Mouse (Mus musculus): ENCODE data around the gene Kpna7. TPM values are rescaled to one million over a fixed set of nuclear protein-coding genes. Genes with fewer than 3 reads are reported as not detected.
"Not testable (repeated sequence)": the region's sequence is repeated elsewhere in the genome, so short reads cannot be mapped to it uniquely, and the experiment has no call there.

The Kpna7 gene
- not detected in 2 replicates for polyA plus RNA-seq (2016; fragmentation: Nextera tagmentation; extraction: Ambion mirVana)

DNA sequence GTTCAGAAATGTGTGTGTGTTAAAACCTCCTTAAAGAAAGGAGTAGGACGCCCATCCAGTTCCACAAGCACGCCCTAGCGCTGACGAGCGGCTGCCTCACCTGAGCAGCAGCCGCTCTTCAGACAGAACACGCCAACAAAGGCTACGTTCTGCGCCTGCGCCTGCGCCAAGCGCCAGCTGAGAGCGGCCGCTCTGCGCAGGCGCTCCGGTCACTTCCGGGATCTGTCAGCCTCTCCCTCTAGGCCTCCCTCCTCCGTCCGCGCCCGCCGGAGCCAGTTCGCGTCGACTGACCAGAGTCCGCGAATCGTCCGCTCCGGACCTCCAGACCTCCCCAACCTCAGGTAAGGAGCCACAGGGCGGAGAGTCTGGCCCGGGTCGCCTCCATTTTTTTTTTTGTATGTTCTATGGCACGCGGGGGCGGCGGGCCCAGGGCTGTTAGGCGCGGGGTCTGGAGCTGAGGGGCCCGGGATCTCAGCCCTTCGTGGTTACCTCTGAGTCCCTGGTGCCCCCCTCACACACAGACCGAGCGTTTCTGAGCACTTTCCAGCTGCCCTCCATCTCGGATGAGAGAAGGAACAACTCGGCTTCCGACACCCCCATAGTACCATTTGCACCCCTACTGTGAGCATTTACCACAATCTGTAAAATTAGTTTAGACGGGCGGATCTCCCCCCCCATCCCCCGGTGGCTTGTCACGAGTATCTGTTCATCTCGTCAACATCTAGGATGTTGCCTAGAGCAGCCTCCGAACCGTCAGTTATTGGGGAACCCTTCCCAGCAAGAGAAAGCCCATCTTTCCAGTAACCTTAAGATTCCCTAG lies at the start of gene Kpna7, which contains the start of gene Arpc1a:
Gene Kpna7 (minus strand): TSS at position 399 of the 820 bp plus-strand sequence.
Gene Arpc1a (plus strand): TSS at position 199 of the 820 bp plus-strand sequence.
- peak within 1 kb of the TSS; percentile 70 for H3K4me3 ChIP-seq
- H3K9me3 ChIP-seq, result no peaks in the 10 kb centered on the region
- WGBS, result under 1% methylated on average over 54 of the region's 54 CpGs
- ATAC-seq (ENCODE audit: low FRiP score, low read depth), result peak; percentile 97
- no peaks in the 10 kb centered on the region for H3K27me3 ChIP-seq
- H3K4me1 ChIP-seq, result peaks cover 9% of the 10 kb centered on the region
- peak within 1 kb of the TSS; percentile 82 for H3K27ac ChIP-seq (replicated peaks)
- H3K9ac ChIP-seq (replicated peaks), result peak within 1 kb of the TSS; percentile 90
- H3K36me3 ChIP-seq, result peaks cover 10% of the 10 kb centered on the region
- H3K4me2 ChIP-seq (replicated peaks), result peak within 1 kb of the TSS; percentile 70

DNA sequence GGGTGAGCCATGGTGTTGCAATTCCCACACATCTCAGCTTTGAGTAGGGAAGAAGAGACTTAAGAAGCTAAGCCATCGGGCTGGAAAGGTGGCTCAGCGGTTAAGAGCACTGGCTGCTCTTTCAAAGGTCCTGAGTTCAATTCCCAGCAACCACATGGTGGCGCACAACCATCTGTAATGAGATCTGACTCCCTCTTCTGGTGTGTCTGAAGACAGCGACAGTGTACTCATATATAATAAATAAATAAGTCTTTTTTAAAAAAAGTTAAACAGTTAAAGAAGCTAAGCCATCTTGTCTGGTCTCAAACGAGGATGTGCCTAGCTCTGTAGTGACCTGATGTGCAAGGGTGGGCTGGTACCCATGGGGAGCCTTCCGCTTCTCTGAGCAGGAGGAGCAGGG lies 49.4 kb upstream of the Kpna7 start:
- H3K9me3 ChIP-seq; H3K4me3 ChIP-seq; H3K4me1 ChIP-seq; H3K27me3 ChIP-seq; ATAC-seq (ENCODE audit: low FRiP score, low read depth); H3K9ac ChIP-seq (replicated peaks); H3K27ac ChIP-seq (replicated peaks); H3K4me2 ChIP-seq (replicated peaks): not testable (repeated sequence)
- 88% methylated on average over 6 of the region's 6 CpGs for WGBS
- H3K36me3 ChIP-seq, result peaks cover 89% of the 10 kb centered on the region

DNA sequence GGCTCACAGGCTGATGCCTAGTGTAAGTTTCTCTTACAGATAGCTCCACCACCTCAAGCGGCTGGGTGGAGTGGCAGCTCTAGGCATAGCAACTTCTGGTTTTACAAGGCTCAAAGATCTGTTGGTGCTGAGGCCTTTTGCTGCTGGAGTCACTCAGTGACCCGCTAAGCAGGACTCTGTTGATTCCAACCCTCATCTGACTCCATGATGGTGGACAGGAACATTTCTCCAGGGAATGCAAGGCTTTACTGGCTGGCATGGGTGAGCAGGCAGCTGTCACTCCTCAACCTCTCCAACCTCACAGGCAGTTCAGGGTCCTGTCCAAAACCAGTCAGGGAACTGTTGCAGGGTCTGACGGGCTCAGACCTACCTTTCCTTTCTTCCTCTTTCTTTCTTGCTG lies 47.2 kb upstream of the Kpna7 start:
- Histone ChIP-seq H3K4me2 (replicated peaks) (no peak overlapping the region), H3K27ac (replicated peaks) (no peak overlapping the region), H3K36me3 (peaks cover 93% of the 10 kb centered on the region), H3K4me3 (no peak overlapping the region), H3K4me1 (no peaks in the 10 kb centered on the region), H3K9ac (replicated peaks) (no peak overlapping the region), H3K9me3 (no peaks in the 10 kb centered on the region), H3K27me3 (no peaks in the 10 kb centered on the region)
- ATAC-seq (ENCODE audit: low FRiP score, low read depth), result no peak
- WGBS, result 95% methylated on average over 3 of the region's 3 CpGs

DNA sequence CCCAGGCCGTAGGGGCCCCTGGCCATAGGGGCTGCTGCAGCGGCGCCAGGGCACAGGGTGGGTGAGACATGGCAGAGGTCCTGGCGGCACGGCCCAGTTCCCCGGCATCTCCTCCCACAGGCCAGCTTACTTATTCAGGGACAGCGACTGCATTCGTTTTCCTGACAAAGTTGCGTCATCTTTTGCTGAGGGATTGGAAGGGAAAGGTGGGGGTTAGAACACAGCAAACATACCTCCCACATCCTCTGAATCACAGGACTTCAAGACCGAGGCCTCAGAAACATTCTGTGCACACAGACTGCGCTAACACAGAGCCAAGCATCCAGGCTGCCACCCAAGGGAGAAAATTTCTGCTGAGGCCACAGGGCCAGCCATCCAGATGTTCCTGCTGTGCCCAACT lies 46.4 kb upstream of the Kpna7 start:
- no peak for ATAC-seq (ENCODE audit: low FRiP score, low read depth)
- H3K36me3 ChIP-seq, result peaks cover 92% of the 10 kb centered on the region
- no peak overlapping the region for H3K4me2 ChIP-seq (replicated peaks)
- H3K27ac ChIP-seq (replicated peaks), result no peak overlapping the region
- H3K4me3 ChIP-seq, result no peak overlapping the region
- no peak overlapping the region for H3K9ac ChIP-seq (replicated peaks)
- 92% methylated on average over 11 of the region's 11 CpGs for WGBS
- H3K27me3 ChIP-seq, result no peaks in the 10 kb centered on the region
- H3K9me3 ChIP-seq, result no peaks in the 10 kb centered on the region
- H3K4me1 ChIP-seq, result no peaks in the 10 kb centered on the region

DNA sequence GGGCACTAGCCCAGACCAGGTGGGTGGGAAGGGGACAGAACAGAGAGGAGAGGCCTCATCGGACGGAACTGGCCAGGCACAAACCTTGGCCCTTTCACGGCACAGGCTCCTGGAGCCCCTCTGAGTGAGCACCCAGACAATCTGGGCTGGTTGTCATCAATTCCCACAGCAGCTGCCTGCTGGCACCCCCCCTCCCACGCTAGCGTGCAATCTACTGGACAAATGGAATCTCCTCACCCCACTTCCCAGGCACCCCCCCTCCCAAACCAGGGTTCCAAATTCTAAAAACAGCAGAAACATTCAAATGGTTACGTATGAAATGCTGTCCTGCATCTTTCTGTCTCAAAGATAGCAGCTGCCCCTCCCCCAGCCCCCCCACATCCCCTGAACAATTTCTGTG lies 45.9 kb upstream of the Kpna7 start:
- WGBS, result 89% methylated on average over 6 of the region's 6 CpGs
- H3K27me3 ChIP-seq, result not testable (repeated sequence)

DNA sequence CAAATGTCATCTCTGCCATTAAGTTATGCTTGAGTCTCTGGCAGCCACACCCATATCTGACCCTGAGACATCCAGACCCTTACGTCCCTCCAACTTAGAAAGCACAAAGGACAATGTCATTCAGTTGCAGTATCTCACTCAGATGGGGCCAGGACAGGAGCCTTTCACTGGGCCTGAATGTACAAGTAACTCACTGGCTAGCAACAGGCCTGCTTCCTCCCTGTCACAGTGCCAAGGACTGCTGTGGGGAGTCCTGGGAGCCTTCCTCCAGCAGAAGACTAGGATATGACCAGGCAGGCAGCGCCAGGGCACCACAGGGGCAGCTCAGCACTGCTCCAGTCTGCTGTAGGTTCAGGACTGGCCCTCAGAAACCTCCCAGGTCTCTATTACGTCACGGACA lies 45.3 kb upstream of the Kpna7 start:
- Histone ChIP-seq H3K9ac (replicated peaks) (no peak overlapping the region), H3K27ac (replicated peaks) (no peak overlapping the region), H3K4me2 (replicated peaks) (no peak overlapping the region), H3K4me3 (no peak overlapping the region), H3K4me1 (no peaks in the 10 kb centered on the region), H3K27me3 (no peaks in the 10 kb centered on the region), H3K9me3 (no peaks in the 10 kb centered on the region), H3K36me3 (peaks cover 92% of the 10 kb centered on the region)
- ATAC-seq (ENCODE audit: low FRiP score, low read depth), result no peak
- 92% methylated on average over 4 of the region's 4 CpGs for WGBS

More for the DNA sequence above, 45.9 kb upstream of the Kpna7 start:
- not testable (repeated sequence) for H3K4me2 ChIP-seq (replicated peaks); ATAC-seq (ENCODE audit: low FRiP score, low read depth); H3K27ac ChIP-seq (replicated peaks); H3K9ac ChIP-seq (replicated peaks); H3K4me1 ChIP-seq; H3K4me3 ChIP-seq; H3K9me3 ChIP-seq
- H3K36me3 ChIP-seq, result peaks cover 92% of the 10 kb centered on the region

DNA sequence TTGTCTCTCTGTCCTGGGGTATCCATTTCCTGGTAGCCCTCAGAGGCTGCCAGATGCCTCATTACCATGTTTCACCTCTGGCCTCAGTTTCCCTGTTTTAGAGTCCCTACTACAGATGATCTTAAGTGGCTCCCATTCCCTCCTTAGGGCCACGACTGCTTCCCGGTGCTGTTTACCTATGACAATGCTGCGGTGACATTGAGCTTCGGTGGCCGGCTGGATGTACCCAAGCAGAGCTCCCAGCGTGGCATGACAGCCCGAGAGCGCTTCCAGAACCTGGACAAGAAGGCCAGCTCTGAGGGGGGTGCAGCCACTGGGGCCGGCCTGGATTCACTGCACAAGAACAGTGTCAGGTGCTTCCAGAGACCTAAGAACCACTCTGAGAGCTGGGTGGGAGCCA lies 42.8 kb upstream of the Kpna7 start:
- 96% methylated on average over 9 of the region's 9 CpGs for WGBS
- no peaks in the 10 kb centered on the region for H3K9me3 ChIP-seq
- H3K4me1 ChIP-seq, result no peaks in the 10 kb centered on the region
- ATAC-seq (ENCODE audit: low FRiP score, low read depth), result no peak
- H3K4me2 ChIP-seq (replicated peaks), result no peak overlapping the region
- H3K27ac ChIP-seq (replicated peaks), result no peak overlapping the region
- peaks cover 80% of the 10 kb centered on the region for H3K36me3 ChIP-seq
- no peaks in the 10 kb centered on the region for H3K27me3 ChIP-seq
- H3K4me3 ChIP-seq, result no peak overlapping the region
- no peak overlapping the region for H3K9ac ChIP-seq (replicated peaks)

DNA sequence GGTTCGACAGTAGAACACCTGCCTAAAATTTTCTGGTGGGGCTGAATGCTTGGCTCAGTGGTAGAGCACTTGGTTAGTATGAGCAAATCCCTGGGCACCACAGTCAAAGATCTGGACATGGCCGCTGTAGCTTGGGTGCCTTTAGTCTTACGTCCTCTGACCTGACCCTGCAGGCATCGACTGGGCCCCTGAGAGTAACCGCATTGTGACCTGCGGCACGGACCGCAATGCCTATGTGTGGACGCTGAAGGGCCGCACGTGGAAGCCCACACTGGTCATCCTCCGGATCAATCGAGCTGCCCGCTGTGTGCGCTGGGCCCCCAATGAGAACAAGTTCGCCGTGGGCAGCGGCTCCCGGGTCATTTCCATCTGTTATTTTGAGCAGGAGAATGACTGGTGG lies 39.6 kb upstream of the Kpna7 start:
- no peak for ATAC-seq (ENCODE audit: low FRiP score, low read depth)
- Histone ChIP-seq H3K9me3 (no peaks in the 10 kb centered on the region), H3K36me3 (peaks cover 48% of the 10 kb centered on the region), H3K4me2 (replicated peaks) (no peak overlapping the region), H3K9ac (replicated peaks) (no peak overlapping the region), H3K27ac (replicated peaks) (no peak overlapping the region), H3K27me3 (no peaks in the 10 kb centered on the region), H3K4me1 (no peaks in the 10 kb centered on the region), H3K4me3 (no peak overlapping the region)
- 93% methylated on average over 19 of the region's 19 CpGs for WGBS

DNA sequence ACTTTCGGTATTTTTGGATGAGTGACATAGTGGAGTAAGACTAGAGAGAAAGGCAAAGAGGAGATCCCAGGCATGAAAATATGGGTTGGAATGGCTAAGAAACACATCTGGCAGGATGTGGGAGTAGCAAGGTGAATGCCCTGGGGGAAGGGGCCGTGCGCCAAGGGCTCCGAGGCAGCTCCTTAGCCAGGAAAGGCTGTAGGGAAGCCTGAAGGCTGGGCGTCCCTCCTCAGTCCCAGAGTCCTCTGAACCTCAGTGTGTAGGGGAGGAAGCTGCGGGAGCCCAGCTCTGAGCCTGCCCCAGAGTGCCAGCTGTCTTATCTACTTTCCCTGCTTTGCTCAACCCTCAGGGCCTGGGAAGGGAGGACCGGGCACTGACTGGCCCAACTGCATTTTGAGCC lies 37.1 kb upstream of the Kpna7 start:
- H3K9ac ChIP-seq (replicated peaks), result no peak overlapping the region
- no peak overlapping the region for H3K4me2 ChIP-seq (replicated peaks)
- H3K9me3 ChIP-seq, result no peaks in the 10 kb centered on the region
- H3K4me1 ChIP-seq, result no peaks in the 10 kb centered on the region
- H3K27me3 ChIP-seq, result no peaks in the 10 kb centered on the region
- ATAC-seq (ENCODE audit: low FRiP score, low read depth), result no peak
- H3K4me3 ChIP-seq, result no peak overlapping the region
- H3K36me3 ChIP-seq, result peaks cover 25% of the 10 kb centered on the region
- WGBS, result 84% methylated on average over 7 of the region's 7 CpGs
- no peak overlapping the region for H3K27ac ChIP-seq (replicated peaks)

DNA sequence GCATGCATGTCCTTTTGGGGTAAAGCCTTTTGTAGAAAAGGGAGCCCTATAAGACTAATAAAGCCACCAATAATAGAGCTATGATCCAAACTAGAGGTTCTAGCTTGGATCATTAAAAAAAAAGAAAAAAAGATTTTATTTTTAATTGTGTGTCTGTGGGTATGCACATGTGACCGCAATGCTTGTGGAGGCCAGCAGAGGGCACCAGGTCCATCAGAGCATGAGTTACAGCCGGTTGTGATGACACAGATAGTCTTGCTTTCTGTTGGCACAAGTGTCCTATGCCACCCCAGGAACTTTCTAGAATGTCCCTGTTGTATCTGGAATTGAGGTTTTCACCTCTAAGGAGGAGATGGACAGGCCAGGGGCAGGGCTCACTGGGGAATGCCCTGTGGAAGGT lies 35.6 kb upstream of the Kpna7 start:
- no peak overlapping the region for H3K9ac ChIP-seq (replicated peaks)
- peaks cover 6% of the 10 kb centered on the region for H3K4me1 ChIP-seq
- H3K27ac ChIP-seq (replicated peaks), result no peak overlapping the region
- 82% methylated on average over 2 of the region's 2 CpGs for WGBS
- no peak overlapping the region for H3K4me2 ChIP-seq (replicated peaks)
- no peak for ATAC-seq (ENCODE audit: low FRiP score, low read depth)
- H3K4me3 ChIP-seq, result no peak overlapping the region
- H3K36me3 ChIP-seq, result peaks cover 16% of the 10 kb centered on the region
- peaks cover 9% of the 10 kb centered on the region for H3K27me3 ChIP-seq
- H3K9me3 ChIP-seq, result no peaks in the 10 kb centered on the region

DNA sequence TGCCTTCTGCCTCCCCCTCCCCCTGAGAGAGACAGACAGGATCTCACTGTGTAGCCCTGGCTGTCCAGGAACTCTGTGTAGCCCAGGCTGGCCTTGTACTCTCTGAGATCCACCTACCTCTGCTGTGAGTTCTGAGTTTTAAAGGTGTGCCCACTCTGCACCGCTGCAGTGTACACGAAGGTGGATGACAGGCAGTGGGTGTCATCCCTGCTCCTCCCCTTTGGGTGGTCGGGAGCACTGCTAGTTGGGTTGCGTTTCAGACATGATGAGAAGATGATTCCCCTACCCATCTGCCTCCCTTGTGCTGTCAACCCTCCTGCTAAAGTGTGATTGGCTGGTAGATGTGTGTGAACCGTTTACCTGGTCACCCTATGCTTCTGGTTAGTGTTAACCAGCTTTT lies 34.6 kb upstream of the Kpna7 start:
- Histone ChIP-seq H3K4me1 (peaks cover 12% of the 10 kb centered on the region), H3K27ac (replicated peaks) (no peak overlapping the region), H3K4me3 (no peak overlapping the region), H3K9ac (replicated peaks) (no peak overlapping the region), H3K27me3 (peaks cover 18% of the 10 kb centered on the region), H3K4me2 (replicated peaks) (no peak overlapping the region), H3K36me3 (peaks cover 7% of the 10 kb centered on the region), H3K9me3 (no peaks in the 10 kb centered on the region)
- 90% methylated on average over 5 of the region's 5 CpGs for WGBS
- no peak for ATAC-seq (ENCODE audit: low FRiP score, low read depth)

DNA sequence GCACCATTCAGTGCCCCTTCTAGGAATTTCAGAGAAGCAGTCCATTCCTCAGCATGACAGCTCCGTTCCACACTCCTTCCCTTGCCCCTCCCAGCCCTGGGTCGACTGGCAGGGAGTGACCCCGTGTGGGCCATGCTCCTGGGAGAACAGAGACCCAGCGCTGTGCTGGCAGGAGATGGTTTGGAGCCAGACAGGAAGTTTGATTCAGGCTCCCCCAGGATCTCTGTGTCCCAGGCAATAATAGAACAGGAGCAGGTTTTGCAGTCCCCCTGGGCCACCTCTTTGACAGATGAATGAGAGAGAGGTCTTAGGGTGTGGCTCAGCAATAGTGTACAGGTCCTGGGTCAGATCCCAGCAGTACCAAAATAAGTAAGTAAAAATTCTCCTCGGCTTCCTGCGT lies 34.2 kb upstream of the Kpna7 start:
- Histone ChIP-seq H3K36me3 (0 out of 2 replicates have a peak, but pooled peaks cover 3% of the 10 kb centered on the region), H3K4me3 (no peak overlapping the region), H3K27ac (replicated peaks) (no peak overlapping the region), H3K9me3 (no peaks in the 10 kb centered on the region), H3K27me3 (peaks cover 23% of the 10 kb centered on the region), H3K9ac (replicated peaks) (no peak overlapping the region), H3K4me1 (peaks cover 12% of the 10 kb centered on the region), H3K4me2 (replicated peaks) (no peak overlapping the region)
- WGBS, result 72% methylated on average over 6 of the region's 6 CpGs
- no peak for ATAC-seq (ENCODE audit: low FRiP score, low read depth)
